Mouse (Mus musculus) mesoderm, embryonic 11.5 days (tissue): ENCODE measurements at regions not wholly inside any gene's neighbourhood (a gene's known extent, or its start where the extent isn't known, plus 50 kb on each side); places are given as distances from the start of the nearest gene placed in this dataset.
A peak's percentile ranks its signal among the peaks of the same experiment; 100 is the strongest.
"Not testable (repeated sequence)": the region's sequence is repeated elsewhere in the genome, so short reads cannot be mapped to it uniquely, and the experiment has no call there.

Experiments
- DNase-seq: peaks from one replicate; pipeline ENCODE4 v3.0.0-alpha.2; 2012; ENCODE audit warnings: low read depth, low spot score

- DNase-seq, result peak; percentile 34
Observed at GRCm38 (mm10) chr16:42546229-42547163, 206.0 kb upstream of the Gap43 start.

GRCm38 (mm10) chr16:42517321-42517720 lies 176.9 kb upstream of the Gap43 start:
- DNase-seq, result no peak

DNA sequence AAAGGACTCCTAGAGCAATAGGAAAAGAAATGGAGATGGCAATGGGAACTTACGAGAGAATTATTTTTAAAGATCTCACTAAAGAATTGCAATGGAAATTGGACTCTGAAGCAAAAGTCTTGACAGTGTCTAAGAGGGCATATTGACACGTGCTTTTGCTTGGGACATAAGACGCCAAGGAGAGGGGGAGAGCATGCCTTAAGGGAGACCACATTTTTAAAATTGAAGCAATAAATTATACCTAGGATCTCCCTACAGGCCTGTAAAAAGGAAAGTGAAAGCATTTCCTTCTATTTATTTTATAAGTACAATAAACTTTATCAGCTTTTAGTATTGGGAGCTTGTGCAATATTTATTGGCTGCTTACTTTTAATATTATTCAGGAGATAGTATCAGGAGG lies 175.5 kb upstream of the Gap43 start:
- no peak for DNase-seq

GRCm38 (mm10) chr16:42505107-42505506 lies 164.7 kb upstream of the Gap43 start:
- no peak for DNase-seq

DNA sequence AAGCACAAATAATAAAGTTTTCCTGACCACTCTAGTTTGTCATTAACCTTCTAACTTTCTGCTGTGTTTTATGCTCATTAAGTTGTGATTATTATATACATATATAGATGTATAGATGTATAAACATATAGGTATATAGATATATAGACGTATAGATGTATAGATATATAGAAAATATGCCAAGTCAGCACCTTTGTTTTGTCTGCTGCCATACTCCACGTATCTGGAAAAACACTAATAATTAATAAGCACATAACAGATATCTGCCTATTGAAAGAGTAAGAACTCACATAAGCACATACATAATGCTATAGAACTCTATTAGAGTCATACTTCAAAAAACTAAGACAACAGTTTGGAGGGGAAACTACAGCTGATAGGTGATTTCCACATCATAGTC lies 161.3 kb upstream of the Gap43 start:
- no peak for DNase-seq

DNA sequence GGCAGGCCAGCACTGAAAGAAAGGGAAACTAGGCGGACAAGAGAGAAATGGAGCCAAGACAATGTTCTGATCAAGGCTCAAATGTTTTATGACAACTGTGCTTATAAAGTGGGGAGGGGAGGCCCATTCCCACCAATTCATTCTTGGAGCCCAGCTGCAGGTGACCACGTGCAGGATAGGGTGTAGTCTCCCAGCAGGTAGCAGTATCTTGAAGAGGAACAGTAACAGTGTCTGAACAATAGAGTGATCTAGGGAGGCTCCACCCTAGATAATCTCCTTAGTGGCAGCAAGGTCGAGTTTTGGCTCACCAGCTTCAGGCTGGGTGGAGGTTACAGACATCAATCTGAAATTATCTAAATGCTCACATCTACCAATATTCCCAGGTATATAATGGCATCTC lies 160.7 kb upstream of the Gap43 start:
- not testable (repeated sequence) for DNase-seq

- DNase-seq, result no peak
Observed at GRCm38 (mm10) chr16:42499514-42499913, 159.1 kb upstream of the Gap43 start.

- DNase-seq, result no peak
Observed at GRCm38 (mm10) chr16:42498368-42498767, 157.9 kb upstream of the Gap43 start.

- DNase-seq, result no peak
Observed at GRCm38 (mm10) chr16:42493596-42493995, 153.1 kb upstream of the Gap43 start.

- no peak for DNase-seq
Observed at GRCm38 (mm10) chr16:42488745-42489144, 148.3 kb upstream of the Gap43 start.

DNA sequence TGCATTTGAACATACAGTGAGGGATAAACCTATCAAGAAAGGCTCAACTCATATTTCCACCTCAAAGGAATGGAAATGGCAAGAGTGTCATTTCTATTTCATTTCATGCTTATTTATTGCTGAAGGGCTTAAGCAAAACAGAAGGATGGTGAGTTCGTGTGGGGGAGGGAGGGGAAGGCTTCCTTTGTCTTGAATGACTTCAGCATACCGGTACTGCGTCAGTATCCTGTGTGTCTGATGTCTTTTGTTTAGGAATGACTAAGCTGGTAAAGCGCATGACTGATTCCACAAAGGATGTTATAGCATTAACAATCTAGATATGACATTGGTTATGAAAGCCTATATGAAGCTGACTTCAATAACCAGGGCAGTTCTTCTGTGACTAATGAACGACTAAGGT lies 139.5 kb upstream of the Gap43 start:
- DNase-seq, result no peak

DNA sequence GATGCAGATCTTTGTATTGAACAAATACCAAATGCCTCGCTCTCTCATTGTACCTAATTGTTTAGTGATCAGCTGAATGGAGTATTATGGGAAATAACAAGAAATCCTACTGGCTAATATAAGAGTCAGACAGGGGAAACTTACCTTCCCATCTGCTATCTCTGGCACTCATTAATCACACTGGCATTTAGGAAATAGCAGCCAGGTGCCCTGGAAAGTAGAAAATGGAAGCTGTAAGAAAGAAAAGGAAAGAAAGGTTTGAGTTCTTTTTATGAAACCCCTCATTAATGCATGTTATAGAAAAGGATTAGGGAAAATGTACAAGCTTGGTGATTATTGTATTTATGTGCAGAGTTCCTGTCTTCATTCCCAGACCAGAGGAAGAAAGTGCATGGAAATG lies 126.5 kb upstream of the Gap43 start:
- DNase-seq, result no peak

- DNase-seq, result no peak
Observed at GRCm38 (mm10) chr16:42456335-42456984, 116.0 kb upstream of the Gap43 start.

- DNase-seq, result no peak
Observed at GRCm38 (mm10) chr16:42453338-42453737, 112.9 kb upstream of the Gap43 start.

DNA sequence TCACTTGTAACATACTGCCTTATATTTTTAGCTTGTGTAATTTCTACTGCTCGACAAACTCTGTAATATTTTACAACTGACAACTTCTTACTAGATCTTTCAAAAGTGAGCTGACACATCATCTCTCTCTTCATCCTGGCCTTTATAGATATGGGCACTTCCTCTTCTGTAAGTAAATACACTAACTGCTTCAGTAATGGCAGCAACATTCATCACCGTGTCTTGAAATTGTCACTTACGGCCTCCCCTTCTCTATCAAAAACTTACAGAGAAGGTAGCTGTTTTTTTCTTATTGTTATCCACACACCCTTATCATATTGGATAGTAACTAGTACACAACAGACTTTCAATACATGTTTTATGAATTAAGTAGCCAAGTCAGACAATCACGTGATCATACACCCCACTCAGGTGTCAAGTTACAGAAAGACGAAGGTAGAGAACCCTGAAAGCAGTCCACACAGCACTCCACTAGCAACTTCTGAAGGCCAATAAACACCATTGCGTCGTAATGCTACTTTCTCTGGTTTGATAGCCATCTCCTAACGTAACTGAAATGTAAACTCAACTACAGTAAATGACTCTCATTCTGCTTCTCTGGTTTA lies 109.5 kb upstream of the Gap43 start:
- DNase-seq, result no peak

DNA sequence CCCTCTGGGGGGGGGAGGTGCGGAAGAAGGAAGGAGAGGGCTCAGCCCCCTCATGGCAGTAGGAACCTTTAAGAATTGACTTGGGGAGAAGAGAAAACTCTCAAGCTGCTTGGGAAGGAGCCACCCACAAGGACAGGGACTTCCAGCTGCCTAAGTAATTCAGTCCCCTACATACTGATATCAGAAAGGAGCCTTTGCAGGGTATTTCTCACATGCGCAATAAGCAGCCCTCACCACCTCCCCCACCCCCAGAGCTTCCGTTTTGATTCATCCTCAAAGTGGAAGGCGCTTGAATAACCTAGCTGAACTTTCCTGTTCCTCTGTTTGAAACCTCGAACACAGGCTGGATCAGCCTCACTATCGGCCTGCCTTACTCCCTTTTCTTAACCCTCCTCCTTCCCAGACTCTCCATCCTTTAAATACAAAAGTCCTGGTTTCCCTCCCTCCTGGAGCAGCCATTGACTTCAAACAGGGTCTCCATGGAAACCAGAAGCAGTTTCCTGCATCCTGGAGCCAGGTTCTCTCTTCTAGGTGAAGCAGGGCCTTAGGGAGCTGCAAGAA lies 104.5 kb upstream of the Gap43 start:
- no peak for DNase-seq

- DNase-seq, result peak; percentile 44
Observed at GRCm38 (mm10) chr16:42444408-42444862, 104.0 kb upstream of the Gap43 start.

- DNase-seq, result peak; percentile 48
Observed at GRCm38 (mm10) chr16:42440822-42441221, 100.4 kb upstream of the Gap43 start.

DNA sequence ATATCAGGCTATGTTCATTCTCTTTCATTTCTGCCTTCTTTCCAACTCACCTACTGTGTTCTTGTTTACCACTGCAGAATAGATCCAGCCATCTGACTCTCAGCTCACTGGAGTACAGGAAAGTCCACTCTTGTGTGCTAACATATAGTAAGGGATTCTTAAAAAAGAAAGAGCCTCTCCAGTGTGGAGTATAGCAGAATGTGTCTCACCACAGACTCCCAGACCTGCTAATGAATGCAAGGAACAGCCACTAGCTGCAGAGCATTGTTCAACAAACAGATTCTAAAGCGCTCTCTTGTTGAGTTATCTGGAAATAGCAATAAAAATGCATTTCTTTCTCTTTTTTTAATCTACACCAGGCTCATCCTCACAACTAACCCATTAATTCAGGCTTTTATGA lies 91.1 kb upstream of the Gap43 start:
- no peak for DNase-seq

DNA sequence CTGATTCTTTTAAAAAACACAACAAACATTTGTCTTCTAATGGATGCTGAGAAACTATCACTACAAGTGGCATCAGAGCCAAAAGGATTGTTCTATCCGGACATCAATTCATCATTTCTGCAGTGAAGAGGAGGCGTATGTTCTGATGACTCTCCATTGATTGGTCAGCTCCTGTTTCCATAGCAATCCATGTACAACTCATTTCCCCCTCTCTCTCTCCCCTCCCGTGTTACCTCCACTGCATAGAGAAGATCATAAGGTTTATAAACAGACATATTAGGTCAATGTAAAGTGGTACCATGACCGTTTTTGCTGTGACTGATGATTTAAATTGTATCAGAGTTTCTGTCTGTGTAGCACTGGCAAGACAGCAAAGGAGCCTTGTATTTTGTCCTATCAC lies 76.2 kb upstream of the Gap43 start:
- no peak for DNase-seq

DNA sequence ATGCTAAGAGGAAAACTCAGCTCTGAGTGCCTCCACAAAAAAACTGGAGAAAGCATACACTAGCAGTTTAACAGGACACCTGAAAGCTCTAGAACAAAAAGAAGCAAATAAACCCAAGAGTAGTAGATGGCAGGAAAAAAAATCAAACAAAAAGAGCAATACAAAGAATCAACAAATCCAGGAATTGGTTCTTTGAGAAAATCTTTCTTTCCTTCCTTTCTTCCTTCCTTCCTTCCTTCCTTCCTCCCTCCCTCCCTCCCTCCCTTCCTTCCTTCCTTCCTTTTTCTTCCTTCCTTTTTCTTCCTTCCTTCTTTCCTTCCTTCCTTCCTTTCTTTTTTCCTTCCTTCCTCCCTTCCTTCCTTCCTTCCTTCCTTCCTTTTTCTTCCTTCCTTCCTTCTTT lies 71.6 kb upstream of the Gap43 start:
- not testable (repeated sequence) for DNase-seq

- DNase-seq, result no peak
Observed at GRCm38 (mm10) chr16:42396596-42396995, 56.1 kb upstream of the Gap43 start.
